Mouse (Mus musculus) embryo, embryonic 11 days (tissue): Measurements from ENCODE around the gene Bmp6.
A peak's percentile ranks its signal among the peaks of the same experiment; 100 is the strongest.

Source experiments
- DNase-seq: peaks from one replicate; pipeline ENCODE4 v3.0.0-alpha.2; 2015

The Bmp6 gene

DNA sequence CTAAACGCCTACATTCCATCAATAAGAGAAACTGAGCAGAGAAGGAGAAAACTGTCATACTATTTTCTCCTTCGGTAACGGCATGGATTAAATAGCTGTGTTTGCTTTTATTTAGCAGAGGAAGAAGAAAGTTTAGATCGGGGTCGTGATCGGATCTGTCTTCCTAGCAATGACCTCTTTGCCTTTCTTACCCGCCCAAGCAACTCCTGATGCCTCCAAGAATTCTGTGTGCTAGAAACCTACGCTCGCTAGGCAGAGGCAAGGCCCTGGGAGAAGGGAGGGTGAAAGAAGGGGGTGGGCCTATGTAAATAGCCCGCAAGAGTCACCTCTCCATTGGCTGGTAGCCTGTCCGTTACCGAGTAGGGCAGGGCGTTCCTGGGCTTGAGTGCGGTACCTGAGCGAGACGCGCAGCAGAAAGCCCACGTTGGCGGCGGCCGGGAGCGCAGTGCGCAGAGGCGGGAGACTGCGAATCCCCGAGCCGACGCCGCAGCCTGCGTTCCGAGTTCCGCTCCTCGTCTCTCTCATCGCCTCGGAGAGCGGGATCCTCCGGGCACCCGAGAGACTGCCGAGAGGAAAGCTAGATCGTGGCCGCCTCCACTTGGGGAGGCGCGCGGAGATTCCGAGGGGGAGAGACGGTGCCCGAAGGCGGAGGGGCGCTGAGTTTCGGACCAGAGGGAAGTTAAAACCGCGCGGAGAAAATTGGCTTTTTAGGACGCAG, at the start of gene Bmp6:
Gene Bmp6 (plus strand): TSS at position 395 of the 718 bp plus-strand sequence.
- DNase-seq: peak; percentile 90

DNA sequence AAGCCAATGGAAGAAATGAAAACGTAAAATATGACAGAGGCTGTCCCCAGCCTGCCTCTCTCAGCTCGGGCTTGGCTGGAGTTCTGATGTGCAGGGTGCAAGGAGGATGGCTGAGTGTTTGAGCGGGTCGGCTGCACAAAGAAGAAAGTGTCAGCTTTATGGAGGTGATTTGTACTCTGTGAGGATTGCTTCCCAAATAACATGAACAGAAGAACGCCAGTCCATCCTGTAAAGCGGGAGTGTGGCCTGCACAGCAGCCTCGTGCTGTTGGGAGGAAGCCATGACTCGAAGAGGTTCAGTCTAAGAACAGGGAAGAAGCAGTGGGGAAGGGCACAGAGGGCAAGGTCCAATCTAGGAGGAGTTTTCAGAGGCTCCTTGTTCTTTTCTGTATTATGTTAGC, 48.7 kb upstream of the Bmp6 start:
- DNase-seq: peak; percentile 2

DNA sequence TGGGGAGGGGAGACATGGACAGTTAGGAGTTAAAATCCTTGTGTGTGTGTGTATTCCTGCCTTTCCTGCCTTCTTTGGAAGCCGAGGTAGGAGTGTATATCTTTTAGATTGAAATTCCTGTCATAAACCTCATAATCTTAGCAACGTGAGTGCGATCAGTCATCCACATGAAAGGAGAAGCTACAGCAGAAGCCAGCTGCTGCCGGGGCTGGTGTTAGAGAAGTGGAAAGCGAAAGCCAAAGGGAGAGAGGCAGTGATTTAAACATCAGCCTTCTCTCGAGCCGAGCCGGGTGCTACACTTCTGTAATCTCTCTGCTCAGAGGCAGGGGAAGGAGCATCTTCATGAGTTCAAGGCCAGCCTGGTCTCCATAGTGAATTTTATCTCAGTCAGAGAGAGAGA, 48.3 kb upstream of the Bmp6 start:
- peak; percentile 8 for DNase-seq

DNA sequence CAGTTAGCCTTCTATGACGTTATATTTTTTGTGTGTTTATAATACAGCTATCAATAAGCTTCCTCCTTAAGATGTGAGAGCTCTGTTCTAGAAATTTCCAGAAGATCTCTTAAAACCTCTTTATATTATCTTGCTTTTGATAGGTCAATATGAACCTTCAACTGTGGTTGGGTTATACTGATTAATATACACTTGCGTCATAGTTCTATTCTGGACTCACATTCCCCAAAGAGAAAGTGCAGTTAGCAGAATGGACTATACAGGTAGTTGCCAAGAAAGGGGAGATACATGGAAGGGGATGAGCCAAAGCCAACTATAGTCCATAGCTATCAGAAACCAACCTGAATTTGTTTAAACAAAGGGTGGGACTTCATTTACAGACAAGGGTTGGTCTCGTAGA, 33.8 kb upstream of the Bmp6 start:
- no peak for DNase-seq

DNA sequence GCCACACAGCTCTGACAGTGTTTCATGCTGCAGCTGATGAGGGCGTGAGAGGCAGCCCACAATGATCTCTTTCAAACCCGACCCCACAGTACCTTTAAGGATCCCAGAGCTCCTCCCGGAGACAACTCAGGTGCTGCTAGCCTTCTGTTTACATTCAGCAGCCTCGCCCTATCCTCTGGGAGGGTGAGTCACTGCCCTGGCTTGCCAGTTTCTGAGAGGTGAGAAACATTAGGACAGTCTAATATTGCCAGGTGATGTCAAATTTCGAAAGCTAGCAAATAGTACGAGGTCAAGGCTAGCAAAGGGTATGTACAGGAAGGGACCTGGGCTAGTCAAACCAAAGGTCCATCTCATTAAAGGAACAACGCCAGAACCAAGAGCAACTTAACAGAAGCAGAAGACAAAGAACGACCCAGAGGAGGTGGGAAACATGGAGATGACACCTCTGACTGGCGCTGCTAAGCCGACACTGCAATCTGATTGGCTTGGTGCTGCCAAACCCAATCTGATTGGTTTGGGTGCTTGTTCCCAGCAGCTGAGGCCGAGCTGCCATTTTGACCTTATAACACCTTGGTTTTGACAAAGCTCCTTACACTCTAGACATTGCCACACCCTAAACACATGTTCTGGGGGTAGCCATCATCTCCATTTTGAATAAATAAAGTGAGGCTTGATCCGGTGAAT, 32.4 kb upstream of the Bmp6 start:
- DNase-seq: no peak

DNA sequence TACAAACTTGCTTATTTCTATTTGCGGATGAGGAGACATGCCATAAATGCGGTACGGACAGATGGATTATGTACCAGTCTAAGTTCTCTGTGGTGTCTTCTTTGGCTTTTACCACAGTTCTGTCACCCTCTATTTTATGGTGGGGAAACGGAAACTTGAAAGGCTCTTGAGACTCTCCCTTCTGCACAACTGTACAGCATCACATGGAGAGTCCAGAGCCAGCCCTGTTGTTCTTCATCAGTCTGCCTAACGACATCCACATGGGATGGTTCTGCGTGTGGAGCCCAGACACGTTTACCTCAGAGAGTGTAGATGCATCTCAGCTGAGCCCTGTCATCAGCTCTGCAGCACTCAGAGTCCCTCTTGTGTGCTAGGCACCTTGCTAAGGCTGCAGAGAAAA, 30.3 kb upstream of the Bmp6 start:
- no peak for DNase-seq

DNA sequence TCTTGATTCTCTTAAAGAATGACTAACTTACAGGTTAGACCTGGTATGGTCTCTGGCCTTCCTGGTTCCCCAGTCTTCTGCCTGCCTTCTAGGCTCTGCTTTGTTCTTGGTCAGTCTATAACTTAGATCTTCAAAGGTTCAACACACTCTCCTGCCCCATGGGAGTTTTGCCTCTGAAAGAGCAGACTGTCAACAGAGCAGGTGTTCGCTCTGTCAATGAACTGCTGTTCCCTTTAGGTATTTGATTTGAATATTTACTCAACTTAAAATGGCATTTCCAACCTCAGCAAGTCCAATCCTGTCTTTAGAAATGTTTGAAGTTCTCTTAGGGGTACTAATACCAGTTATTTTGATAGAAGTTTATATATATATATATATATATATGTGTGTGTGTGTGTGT, 26.5 kb upstream of the Bmp6 start:
- no peak for DNase-seq

DNA sequence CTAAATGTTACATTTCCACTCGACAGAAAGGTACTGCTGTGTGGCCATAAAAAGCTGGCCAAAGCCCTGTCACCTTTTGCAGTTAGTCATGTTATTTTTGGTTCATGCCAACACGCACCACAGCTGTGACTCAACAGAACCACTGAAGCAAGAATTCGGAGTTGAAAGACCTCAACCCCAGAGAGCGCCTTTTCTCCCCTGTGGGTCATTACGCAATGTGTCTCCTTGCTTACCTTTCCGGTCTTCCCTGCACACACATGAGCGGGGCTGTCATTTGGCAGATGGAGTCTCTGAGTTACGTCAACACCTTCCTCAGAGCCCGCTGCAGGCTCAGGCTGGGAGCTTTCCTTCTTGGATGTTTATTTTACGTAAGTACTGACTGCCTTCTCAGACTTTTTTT, 24.6 kb upstream of the Bmp6 start:
- peak; percentile 23 for DNase-seq

DNA sequence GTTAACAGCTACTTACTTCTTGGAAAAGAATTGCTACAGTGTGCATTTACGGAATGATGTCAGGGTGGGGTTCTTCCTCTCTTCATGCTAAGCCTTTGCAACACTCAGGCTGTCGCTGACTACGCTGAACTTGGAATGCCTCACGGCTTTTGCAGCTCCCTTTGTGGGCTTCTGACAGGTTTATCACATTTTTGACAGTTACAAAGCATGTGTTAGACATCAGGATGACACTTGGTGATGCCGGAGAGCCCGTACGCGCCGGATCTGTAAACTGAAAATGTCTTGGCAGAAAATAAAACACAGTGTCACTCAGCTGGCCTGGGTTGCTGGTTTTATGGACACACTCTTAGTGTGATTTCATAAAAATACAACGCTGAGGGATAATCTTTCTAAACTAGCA, 20.5 kb upstream of the Bmp6 start:
- peak; percentile 12 for DNase-seq

DNA sequence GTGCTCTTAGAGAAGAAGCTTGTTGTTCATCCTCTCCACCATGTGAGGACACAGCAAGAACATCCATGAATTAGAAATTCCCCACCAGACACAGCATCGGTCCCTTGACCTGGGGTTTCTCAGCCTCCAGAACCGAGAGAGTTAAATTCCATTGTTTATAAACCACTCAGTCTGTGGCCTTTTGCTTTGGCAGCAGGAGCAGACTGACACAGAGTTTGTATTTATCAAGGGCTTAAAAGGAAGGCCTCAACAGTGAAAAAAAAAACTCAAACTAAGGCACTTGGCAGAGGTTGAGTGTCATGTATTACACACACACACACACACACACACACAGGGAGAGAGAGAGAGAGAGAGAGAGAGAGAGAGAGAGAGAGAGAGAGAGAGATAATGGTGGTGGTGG, 17.5 kb upstream of the Bmp6 start:
- DNase-seq: no peak

DNA sequence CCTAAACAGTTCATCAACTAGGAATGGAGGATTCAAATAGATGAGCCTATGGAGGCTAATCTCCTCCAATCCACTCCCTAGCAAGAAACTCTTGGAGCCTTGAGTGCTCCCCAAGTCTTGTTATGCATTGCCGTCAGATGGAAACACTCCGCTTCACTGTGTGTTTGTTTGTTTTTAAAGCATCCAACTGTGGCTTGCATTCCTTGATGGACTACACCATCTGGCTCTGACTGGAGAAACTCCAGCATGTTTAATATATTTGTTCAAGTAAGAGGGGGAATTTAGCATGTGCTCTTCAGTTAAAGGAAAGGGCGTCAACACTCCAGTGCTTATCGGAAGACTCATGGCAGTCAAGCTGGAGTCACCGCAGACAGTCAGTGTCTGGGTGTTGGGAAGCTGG, 11.4 kb upstream of the Bmp6 start:
- no peak for DNase-seq

DNA sequence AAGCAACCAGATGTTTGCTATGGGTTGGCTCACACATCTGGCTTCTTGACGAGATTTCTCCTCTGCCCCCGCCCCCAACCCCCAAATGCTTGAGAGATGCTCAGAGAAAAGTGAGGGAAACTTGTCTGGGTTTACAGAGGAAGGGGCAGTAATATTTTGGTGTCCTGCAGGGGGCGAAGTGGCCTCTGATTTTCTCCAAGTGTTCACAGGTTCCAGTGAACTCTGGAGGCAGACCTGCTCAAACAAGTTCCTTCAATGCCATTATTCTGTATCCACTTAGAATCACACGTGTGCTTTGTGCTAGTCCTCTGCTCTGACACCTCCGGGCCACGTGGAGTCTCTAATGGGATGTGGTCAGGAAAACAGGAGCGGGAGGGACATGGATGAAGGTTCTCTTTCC, 2.3 kb upstream of the Bmp6 start:
- peak; percentile 76 for DNase-seq

DNA sequence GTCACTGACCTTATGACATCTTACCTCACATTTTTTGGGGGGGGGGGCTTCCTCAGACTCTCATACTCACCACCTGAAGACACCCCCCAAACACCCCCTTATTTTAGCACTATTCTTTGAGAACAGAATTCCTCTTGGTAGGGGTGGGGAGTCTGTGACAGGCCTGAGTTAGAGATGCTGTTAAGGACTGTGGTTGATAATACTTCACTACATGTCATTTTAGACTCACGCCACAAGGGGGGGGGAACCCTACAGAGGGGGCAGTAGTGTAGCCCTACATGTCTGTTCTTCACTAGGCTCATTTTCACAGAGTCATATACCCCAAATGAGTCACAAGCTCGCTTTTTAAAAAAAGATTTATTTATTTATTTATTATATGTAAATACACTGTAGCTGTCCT, 1.7 kb upstream of the Bmp6 start:
- DNase-seq: no peak

DNA sequence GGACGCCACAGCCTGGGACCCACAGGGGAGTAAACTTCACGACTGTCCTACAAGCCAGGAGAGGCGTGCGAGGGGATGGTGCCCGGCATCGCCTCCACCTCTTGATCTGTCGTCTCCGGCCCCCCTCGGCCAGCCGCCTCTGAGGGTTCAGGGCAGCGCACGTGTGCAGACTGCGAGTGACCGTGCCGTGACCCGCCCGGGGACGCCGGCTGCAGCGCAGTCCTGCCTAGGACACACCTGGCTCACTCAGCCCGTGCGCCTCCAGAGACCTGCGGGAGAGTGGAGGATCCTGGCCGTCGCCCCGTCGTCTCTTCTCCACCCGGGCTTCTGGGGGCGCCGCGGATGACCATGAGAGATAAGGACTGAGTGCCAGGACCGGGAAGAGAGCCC, 519 bp downstream of the Bmp6 start:
- peak; percentile 24 for DNase-seq

DNA sequence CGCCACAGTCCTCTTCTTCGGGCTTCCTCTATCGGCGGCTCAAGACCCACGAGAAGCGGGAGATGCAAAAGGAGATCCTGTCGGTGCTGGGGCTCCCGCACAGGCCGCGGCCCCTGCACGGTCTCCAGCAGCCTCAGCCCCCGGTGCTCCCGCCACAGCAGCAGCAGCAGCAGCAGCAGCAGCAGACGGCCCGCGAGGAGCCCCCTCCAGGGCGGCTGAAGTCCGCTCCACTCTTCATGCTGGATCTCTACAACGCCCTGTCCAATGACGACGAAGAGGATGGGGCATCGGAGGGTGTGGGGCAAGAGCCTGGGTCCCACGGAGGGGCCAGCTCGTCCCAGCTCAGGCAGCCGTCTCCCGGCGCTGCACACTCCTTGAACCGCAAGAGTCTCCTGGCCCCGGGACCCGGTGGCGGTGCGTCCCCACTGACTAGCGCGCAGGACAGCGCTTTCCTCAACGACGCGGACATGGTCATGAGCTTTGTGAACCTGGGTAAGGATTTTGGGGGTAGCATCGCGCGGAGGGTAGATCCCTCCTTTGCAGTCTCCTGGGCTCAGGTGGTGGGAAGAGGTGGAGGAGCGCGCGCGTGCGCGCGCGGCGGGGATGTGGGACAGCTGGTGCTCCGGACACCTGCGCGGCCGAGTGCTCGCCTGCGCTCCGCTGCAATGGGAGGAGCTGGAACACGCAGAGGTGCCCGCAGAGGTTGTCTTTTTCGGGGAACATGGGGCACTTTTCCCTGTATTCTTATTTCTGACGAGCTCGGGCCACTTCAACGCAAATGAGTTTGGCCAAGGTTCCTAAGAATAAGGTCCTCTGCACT, 1.4 kb downstream of the Bmp6 start:
- peak; percentile 22 for DNase-seq

DNA sequence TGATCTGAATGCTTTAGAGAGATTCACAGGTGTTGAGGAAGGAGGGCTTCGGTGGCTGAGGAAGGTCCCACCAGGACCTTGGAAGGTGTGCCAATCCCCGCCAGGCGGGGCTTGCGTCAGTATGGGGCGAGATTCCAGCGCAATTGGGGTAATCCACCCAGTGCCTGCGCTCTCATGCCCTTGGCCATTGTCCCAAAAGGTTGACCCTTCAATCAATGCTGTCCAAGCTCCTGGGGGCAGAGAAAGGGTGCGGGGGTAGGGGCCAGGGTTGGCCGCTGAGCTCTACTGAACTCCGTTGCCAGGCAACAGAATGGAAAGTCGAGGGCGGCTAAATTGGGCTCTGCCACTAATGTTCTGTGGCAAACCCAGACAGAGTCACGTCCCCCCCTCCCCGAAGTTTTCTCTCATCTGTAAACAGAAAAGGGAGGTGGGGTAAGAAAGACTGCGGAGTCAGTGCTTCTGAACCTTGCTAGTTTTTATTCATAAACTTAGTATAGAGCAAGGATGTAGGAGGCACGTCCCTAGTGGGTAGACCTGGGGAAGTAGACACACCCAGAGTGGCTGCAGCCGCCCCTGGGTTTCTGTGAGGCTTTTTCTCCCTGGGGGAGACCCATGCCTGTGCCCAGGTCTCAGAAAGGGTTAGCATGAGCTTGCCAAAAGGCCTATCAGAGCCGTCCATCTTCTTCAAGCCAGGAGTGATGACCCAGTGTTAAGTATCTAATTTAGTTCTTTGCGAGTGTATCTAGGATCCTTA, 2.3 kb downstream of the Bmp6 start:
- DNase-seq: peak; percentile 55

DNA sequence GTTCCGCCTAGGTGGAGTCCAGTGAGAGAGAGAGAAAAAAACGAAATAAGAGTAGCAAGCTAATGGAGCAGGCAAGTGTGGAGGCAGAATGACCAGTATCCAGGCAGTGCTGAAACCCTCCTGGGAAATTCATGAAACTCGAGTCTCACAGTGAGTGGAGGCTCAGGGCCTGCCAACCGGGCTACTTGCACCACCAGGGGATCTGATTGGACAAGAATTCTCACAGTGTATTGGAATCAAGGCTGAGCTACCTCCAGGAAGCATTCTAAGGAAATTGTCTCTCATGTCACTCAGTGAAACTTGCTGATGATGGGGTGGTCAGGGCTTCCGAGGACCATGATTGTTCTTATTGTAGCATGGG, 2.8 kb downstream of the Bmp6 start:
- DNase-seq: peak; percentile 32

DNA sequence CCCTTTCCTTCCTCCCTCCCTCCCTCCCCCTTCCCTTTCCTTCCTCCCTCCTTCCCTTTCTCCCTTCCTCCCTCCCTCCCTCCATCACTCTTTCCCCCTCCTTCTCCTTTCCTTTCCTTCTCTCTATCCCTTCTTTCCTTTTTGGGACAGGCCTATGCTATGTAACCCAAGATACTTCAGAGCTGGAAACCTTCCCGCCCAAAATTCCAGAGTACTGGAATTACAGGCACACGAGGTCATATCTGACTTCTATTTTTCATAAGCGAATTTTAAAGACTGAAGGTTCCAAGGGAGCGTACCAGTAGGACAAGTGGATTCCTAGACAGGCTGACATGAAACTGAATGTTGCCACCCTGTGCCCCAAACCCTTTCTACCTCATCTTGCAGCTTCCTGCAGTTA, 4.1 kb downstream of the Bmp6 start:
- DNase-seq: no peak

DNA sequence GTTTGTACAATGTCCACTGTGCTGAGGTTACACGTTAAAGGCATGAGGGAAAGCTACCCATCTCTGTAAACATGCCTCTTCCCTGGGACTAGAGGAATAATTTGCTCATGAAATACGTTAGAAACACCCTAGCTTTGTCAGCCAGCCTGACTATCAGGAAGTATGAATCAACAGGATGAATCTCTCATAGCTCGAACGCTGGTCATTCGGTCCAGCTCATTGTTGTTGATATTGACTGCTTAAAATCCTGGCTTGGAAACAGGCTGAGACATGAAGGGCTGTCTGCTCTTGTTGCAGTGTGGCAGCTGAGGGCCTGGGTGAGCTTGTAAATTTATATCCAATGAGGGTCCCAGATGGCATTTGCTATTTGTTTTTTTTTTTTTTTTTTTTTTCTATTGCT, 4.9 kb downstream of the Bmp6 start:
- DNase-seq: no peak

DNA sequence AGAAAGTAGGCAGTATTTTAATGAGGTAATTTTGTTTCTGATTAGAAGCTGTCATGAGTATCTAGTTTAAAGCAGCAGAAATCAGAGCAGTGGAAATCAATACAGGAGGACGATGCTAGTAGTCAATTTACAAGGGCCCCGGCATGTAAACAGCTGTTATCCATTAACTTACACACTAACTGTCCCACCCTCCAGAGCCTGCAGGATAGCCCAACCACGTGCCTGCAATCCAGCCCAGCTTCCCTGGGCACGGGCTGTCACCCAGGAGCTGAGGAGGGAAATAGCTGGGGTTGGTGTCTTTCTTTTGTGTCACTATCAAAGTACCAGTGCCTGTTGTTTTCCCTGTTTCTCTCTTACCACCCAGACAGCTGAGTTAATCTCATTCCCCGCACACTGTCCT, 7.1 kb downstream of the Bmp6 start:
- DNase-seq: peak; percentile 37

DNA sequence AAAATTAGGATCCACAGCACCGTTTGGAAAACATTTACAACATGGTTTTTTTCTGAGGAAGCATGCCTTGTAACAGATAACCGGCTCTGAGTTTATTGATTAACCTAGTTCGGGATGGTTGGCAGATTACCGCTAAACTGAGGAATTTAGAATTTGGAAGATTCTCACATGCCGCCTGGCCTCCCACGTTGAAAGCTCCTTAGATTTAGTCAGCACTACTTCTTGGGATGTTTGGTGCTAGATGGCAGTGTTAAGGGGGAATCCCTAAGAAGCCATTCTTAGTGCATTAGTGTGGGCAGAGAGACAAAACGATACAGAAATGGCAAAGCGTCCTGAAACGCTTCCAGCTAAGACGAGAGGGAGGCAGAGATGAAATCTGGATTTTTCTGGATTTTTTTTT, 8.1 kb downstream of the Bmp6 start:
- no peak for DNase-seq

DNA sequence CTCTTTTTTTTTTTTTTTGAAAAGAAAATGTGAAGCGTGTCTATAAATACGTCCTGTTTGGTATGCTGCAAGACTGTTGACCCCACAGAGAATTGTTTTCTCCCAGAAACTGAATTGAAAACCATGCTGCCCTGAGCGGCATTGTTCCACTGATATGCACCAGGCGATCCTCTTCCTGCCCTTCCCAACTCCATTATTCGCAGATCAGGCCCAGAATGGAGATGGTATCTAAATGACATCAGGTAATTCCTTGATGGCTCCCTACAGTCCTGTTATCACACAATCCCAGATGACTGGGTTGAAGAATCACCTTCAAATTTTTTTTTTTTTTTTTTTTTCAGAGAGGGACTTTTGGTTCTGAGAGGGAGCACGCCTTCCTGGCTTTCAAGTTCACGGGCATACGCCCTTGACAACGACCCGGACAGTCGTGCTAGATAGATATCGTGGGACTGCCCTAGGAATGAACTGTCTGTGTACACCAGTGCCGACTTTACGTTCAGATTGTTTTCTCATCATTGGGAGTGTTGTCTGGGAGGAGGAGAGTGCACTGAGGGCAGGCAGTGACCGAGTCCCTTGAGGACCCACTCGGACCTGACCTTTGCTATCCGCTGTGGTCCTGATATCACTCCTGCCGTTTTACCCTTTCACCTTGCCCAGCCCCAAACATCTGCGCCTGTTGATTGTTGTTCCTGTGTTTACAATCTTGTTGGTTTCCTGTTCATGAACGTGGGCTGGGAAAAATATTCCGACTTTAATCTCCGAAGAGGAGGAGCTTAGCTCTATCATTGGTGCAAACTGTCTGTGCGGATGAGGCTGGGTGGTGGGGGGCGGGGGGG, 8.7 kb downstream of the Bmp6 start:
- DNase-seq: no peak
